Mouse (Mus musculus) midbrain, embryonic 15.5 days (tissue): ENCODE data around the gene Xrcc2. TPM values are rescaled to one million over a fixed set of nuclear protein-coding genes. Genes with fewer than 3 reads are reported as not detected.
"Not testable (repeated sequence)": the region's sequence is repeated elsewhere in the genome, so short reads cannot be mapped to it uniquely, and the experiment has no call there.

ENCODE experiments used
- ATAC-seq: fragments of 200-750 bp; cut with Nextera tagmentation; replicated peaks from 2 replicates; pipeline ENCODE4 v1.8.0; 2017; ENCODE audit warnings: moderate TSS enrichment
- H3K27ac ChIP-seq: fragments of 300-500 bp; sonication (generic); 2 replicates; pipeline ENCODE4 v1.5.1; 2015; ENCODE audit warnings: mild to moderate bottlenecking, inconsistent platforms
- H3K27me3 ChIP-seq: fragments of 300-500 bp; sonication (generic); replicated peaks from 2 replicates; pipeline ENCODE4 v1.6.1; 2015; ENCODE audit warnings: inconsistent platforms
- H3K36me3 ChIP-seq: fragments of 300-500 bp; sonication (generic); replicated peaks from 2 replicates; pipeline ENCODE4 v1.6.1; 2015; ENCODE audit warnings: inconsistent platforms
- H3K4me1 ChIP-seq: fragments of 300-500 bp; sonication (generic); 2 replicates; pipeline ENCODE4 v1.6.1; 2015; ENCODE audit warnings: inconsistent platforms
- H3K4me2 ChIP-seq: fragments of 300-500 bp; sonication (generic); 2 replicates; pipeline ENCODE4 v1.6.1; 2015; ENCODE audit warnings: inconsistent platforms, mild to moderate bottlenecking, moderate library complexity
- H3K4me3 ChIP-seq: fragments of 300-500 bp; sonication (generic); 2 replicates; pipeline ENCODE4 v1.5.1; 2015; ENCODE audit warnings: mild to moderate bottlenecking, inconsistent platforms
- H3K9ac ChIP-seq: fragments of 300-500 bp; sonication (generic); 2 replicates; pipeline ENCODE4 v1.6.1; 2015; ENCODE audit warnings: mild to moderate bottlenecking, inconsistent platforms
- H3K9me3 ChIP-seq: fragments of 300-500 bp; sonication (generic); 2 replicates; pipeline ENCODE4 v1.6.1; 2016; ENCODE audit warnings: inconsistent platforms
- WGBS: fragments of 180-500 bp; shearing (Covaris S2); methylation state at CpG from one replicate; pipeline ENCODE4 v1.1.7; 2015; ENCODE audit warnings: mixed read lengths; 5-methylcytosine and 5-hydroxymethylcytosine counted together
- polyA plus RNA-seq: library from polyadenylated mRNA; unstranded; fragments of >200 nt; fragmentation: Nextera tagmentation; extraction: Ambion mirVana; gene quantifications from 2 replicates; pipeline ENCODE4 v1.2.1, GENCODE M21; 2015

Xrcc2 gene
- polyA plus RNA-seq: 5.1 and 5.2 TPM in 2 replicates

- Histone ChIP-seq H3K27ac (peak within 1 kb of the TSS; percentile 65), H3K36me3 (no peaks in the 10 kb centered on the region), H3K4me2 (peak within 1 kb of the TSS; percentile 72), H3K9ac (peak within 1 kb of the TSS; percentile 70), H3K4me1 (peaks cover 15% of the 10 kb centered on the region), H3K27me3 (no peaks in the 10 kb centered on the region), H3K4me3 (peak within 1 kb of the TSS; percentile 80), H3K9me3 (no peaks in the 10 kb centered on the region)
- 8% methylated on average over 51 of the region's 51 CpGs for WGBS
- peak; percentile 97 for ATAC-seq
Observed at GRCm38 (mm10) chr5:25705567-25706349, at the start of gene Xrcc2. Gene Xrcc2 (minus strand): TSS chr5:25705825.

DNA sequence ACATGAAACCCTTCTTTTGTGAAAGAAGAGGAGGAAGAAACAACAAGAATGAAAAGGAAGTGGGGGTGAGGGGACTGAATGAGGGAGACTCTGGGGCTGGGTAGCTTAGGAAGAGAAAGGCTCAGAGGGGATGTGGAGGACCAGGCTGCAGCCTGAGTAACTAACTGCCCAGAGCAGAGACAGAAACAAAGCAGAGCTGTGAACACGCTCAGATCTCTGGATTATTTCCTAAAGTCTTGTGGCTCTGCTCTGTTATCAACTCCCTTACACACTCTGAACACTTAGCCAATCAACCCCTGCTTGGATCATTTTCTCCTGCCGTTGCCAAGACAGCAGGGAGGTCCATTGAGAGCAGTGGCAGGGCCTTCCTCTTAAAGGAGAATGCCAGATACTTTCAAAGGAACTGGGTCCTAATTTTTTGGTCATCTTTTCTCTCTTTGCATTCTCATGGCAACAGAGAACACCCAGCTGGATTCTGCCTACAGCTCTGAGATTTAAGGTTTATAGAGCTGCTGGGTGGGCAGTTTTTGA is 48.7 kb upstream of the Xrcc2 start:
- peak; percentile 81 for ATAC-seq
- 0% methylated on average over 2 of the region's 2 CpGs for WGBS

DNA sequence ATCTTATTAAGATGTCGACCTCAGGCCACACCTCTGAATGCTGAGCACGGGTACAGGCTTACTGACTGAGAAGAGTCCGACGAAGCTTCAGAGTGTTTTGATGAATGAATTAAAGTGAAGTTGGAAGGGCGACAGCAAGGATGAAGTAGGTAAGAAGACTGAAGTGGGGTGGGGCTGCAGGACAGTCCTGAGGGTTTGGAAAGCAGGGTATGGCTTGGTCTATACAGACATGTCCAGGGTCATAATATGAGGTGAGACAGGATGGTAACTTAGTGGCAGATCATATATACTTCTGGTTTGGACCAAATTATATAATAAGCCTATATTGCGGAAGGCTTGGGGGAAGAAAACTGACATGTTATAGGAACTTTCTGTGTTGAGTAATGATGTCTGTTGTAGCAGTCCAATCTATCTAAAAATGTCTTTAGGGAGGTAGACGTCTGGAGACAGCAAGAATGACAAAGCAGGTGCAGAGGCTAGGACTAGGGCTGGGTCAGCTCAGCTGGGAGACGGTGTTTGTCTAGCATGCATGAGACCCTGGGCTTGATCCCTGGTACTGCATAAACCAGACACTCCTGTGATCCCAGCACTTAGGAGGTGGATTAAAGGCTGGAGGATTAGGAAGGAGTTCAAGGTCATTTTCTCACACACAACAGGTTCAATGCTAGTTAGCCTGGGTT is 48.1 kb upstream of the Xrcc2 start:
- Histone ChIP-seq H3K4me1 (peaks cover 17% of the 10 kb centered on the region), H3K4me2 (no peak overlapping the region), H3K4me3 (no peak overlapping the region), H3K9ac (no peak overlapping the region), H3K36me3 (no peaks in the 10 kb centered on the region), H3K27ac (peak overlapping the region; percentile 40), H3K9me3 (no peaks in the 10 kb centered on the region), H3K27me3 (no peaks in the 10 kb centered on the region)
- WGBS: 31% methylated on average over 8 of the region's 8 CpGs
- peak; percentile 69 for ATAC-seq

More for the DNA sequence above, 48.7 kb upstream of the Xrcc2 start:
- Histone ChIP-seq H3K4me2 (no peak overlapping the region), H3K9ac (no peak overlapping the region), H3K4me1 (peaks cover 19% of the 10 kb centered on the region), H3K27ac (peak overlapping the region; percentile 40), H3K4me3 (no peak overlapping the region), H3K9me3 (no peaks in the 10 kb centered on the region), H3K27me3 (no peaks in the 10 kb centered on the region), H3K36me3 (no peaks in the 10 kb centered on the region)

- no peak overlapping the region for H3K27ac ChIP-seq
- no peak overlapping the region for H3K4me2 ChIP-seq
- no peak overlapping the region for H3K9ac ChIP-seq
- peaks cover 17% of the 10 kb centered on the region for H3K4me1 ChIP-seq
- no peaks in the 10 kb centered on the region for H3K9me3 ChIP-seq
- no peak for ATAC-seq
- WGBS: 74% methylated on average over 5 of the region's 5 CpGs
- no peaks in the 10 kb centered on the region for H3K27me3 ChIP-seq
- H3K36me3 ChIP-seq: no peaks in the 10 kb centered on the region
- no peak overlapping the region for H3K4me3 ChIP-seq
Observed at GRCm38 (mm10) chr5:25752862-25753261, 47.2 kb upstream of the Xrcc2 start.

GRCm38 (mm10) chr5:25751552-25751951 is 45.9 kb upstream of the Xrcc2 start:
- ATAC-seq: no peak
- H3K4me2 ChIP-seq: no peak overlapping the region
- H3K36me3 ChIP-seq: no peaks in the 10 kb centered on the region
- no peak overlapping the region for H3K4me3 ChIP-seq
- H3K27me3 ChIP-seq: no peaks in the 10 kb centered on the region
- no peak overlapping the region for H3K27ac ChIP-seq
- peaks cover 17% of the 10 kb centered on the region for H3K4me1 ChIP-seq
- no peaks in the 10 kb centered on the region for H3K9me3 ChIP-seq
- no peak overlapping the region for H3K9ac ChIP-seq

- Histone ChIP-seq H3K4me2 (no peak overlapping the region), H3K36me3 (no peaks in the 10 kb centered on the region), H3K27ac (no peak overlapping the region), H3K9ac (no peak overlapping the region), H3K4me3 (no peak overlapping the region), H3K27me3 (no peaks in the 10 kb centered on the region), H3K4me1 (peaks cover 2% of the 10 kb centered on the region), H3K9me3 (no peaks in the 10 kb centered on the region)
- ATAC-seq: no peak
- WGBS: 80% methylated on average over 3 of the region's 3 CpGs
Observed at GRCm38 (mm10) chr5:25748613-25749012, 43.0 kb upstream of the Xrcc2 start.

GRCm38 (mm10) chr5:25747904-25748303 is 42.3 kb upstream of the Xrcc2 start:
- no peaks in the 10 kb centered on the region for H3K27me3 ChIP-seq
- no peaks in the 10 kb centered on the region for H3K36me3 ChIP-seq
- no peaks in the 10 kb centered on the region for H3K9me3 ChIP-seq
- no peak overlapping the region for H3K4me2 ChIP-seq
- no peak for ATAC-seq
- no peak overlapping the region for H3K27ac ChIP-seq
- H3K9ac ChIP-seq: no peak overlapping the region
- H3K4me3 ChIP-seq: no peak overlapping the region
- 0 out of 2 replicates have a peak, but pooled peaks cover under 1% of the 10 kb centered on the region for H3K4me1 ChIP-seq

DNA sequence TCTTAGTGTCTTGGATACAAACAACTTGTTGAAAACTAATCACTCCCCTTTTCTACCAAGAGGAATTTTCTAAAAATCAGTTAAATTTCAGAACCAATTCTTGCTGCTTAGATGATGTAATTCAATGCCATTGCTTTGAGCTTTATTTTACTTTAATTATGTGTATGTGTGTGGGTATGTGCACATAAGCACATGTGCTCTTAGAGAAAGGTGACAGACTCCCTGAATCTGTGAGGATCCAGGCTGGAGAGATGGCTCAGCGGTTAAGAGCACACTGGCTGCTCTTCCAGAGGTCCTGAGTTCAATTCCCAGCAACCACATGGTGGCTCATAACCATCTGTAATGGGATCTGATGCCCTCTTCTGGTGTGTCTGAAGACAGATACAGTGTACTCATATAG is 33.3 kb upstream of the Xrcc2 start:
- not testable (repeated sequence) for H3K9me3 ChIP-seq, ATAC-seq, H3K27me3 ChIP-seq, H3K4me2 ChIP-seq, H3K9ac ChIP-seq, H3K27ac ChIP-seq, H3K4me1 ChIP-seq, H3K4me3 ChIP-seq, H3K36me3 ChIP-seq
- WGBS: 76% methylated on average over 1 of the region's 1 CpGs

GRCm38 (mm10) chr5:25738448-25738847 is 32.8 kb upstream of the Xrcc2 start:
- no peaks in the 10 kb centered on the region for H3K27me3 ChIP-seq
- no peaks in the 10 kb centered on the region for H3K9me3 ChIP-seq
- no peak overlapping the region for H3K27ac ChIP-seq
- H3K4me3 ChIP-seq: no peak overlapping the region
- no peak overlapping the region for H3K9ac ChIP-seq
- ATAC-seq: no peak
- no peak overlapping the region for H3K4me2 ChIP-seq
- no peaks in the 10 kb centered on the region for H3K36me3 ChIP-seq
- no peaks in the 10 kb centered on the region for H3K4me1 ChIP-seq
- WGBS: 70% methylated on average over 3 of the region's 3 CpGs

GRCm38 (mm10) chr5:25735861-25736260 is 30.2 kb upstream of the Xrcc2 start:
- H3K4me1 ChIP-seq: no peaks in the 10 kb centered on the region
- H3K27me3 ChIP-seq: no peaks in the 10 kb centered on the region
- no peak for ATAC-seq
- H3K36me3 ChIP-seq: no peaks in the 10 kb centered on the region
- no peak overlapping the region for H3K4me2 ChIP-seq
- H3K9me3 ChIP-seq: no peaks in the 10 kb centered on the region
- H3K4me3 ChIP-seq: no peak overlapping the region
- H3K9ac ChIP-seq: no peak overlapping the region
- no peak overlapping the region for H3K27ac ChIP-seq
- 79% methylated on average over 2 of the region's 2 CpGs for WGBS

GRCm38 (mm10) chr5:25734318-25734717 is 28.7 kb upstream of the Xrcc2 start:
- no peak overlapping the region for H3K4me2 ChIP-seq
- H3K4me3 ChIP-seq: no peak overlapping the region
- WGBS: 16% methylated on average over 1 of the region's 1 CpGs
- no peaks in the 10 kb centered on the region for H3K9me3 ChIP-seq
- H3K27ac ChIP-seq: no peak overlapping the region
- no peaks in the 10 kb centered on the region for H3K27me3 ChIP-seq
- H3K9ac ChIP-seq: no peak overlapping the region
- ATAC-seq: no peak
- H3K36me3 ChIP-seq: no peaks in the 10 kb centered on the region
- H3K4me1 ChIP-seq: no peaks in the 10 kb centered on the region

GRCm38 (mm10) chr5:25724134-25724675 is 18.6 kb upstream of the Xrcc2 start:
- no peak overlapping the region for H3K27ac ChIP-seq
- no peak overlapping the region for H3K4me2 ChIP-seq
- no peaks in the 10 kb centered on the region for H3K9me3 ChIP-seq
- ATAC-seq: no peak
- no peak overlapping the region for H3K4me3 ChIP-seq
- no peaks in the 10 kb centered on the region for H3K36me3 ChIP-seq
- 22% methylated on average over 1 of the region's 1 CpGs for WGBS
- no peak overlapping the region for H3K9ac ChIP-seq
- no peaks in the 10 kb centered on the region for H3K4me1 ChIP-seq
- H3K27me3 ChIP-seq: no peaks in the 10 kb centered on the region
